Mouse (Mus musculus) myocyte (in vitro differentiated cells): ENCODE data around the gene Bod1.

ENCODE experiments used
- CEBPB ChIP-seq: IDR thresholded peaks from 2 replicates; pipeline ENCODE4 v1.6.1; 2011; ENCODE audit warnings: mild to moderate bottlenecking, moderate library complexity; ENCODE audit not compliant: poor library complexity, insufficient read depth, severe bottlenecking
- E2F4 ChIP-seq: IDR thresholded peaks from one replicate; pipeline ENCODE4 v1.6.1; 2011; ENCODE audit warnings: mild to moderate bottlenecking, control low read depth, moderate library complexity; ENCODE audit not compliant: insufficient read depth
- MAX ChIP-seq: IDR thresholded peaks from one replicate; pipeline ENCODE4 v1.6.1; 2011; ENCODE audit warnings: low read depth, mild to moderate bottlenecking, control low read depth
- MYOG ChIP-seq, 3 experiments: IDR thresholded peaks; one replicate each; pipeline ENCODE4 v1.6.1; 2011; ENCODE audit warnings: control low read depth in 2 of 3, low read depth in 2 of 3, mild to moderate bottlenecking in 2 of 3; ENCODE audit not compliant: insufficient read length in 2 of 3, control insufficient read depth in 1 of 3, insufficient read depth in 1 of 3
- POLR2A ChIP-seq: IDR thresholded peaks from one replicate; pipeline ENCODE4 v1.6.1; 2011; ENCODE audit warnings: low read depth, mild to moderate bottlenecking, control low read depth, moderate library complexity; ENCODE audit not compliant: insufficient read length
- REST ChIP-seq: IDR thresholded peaks from one replicate; pipeline ENCODE4 v1.6.1; 2011; ENCODE audit warnings: mild to moderate bottlenecking, control low read depth, moderate library complexity; ENCODE audit not compliant: insufficient read depth, insufficient read length
- TCF12 ChIP-seq: IDR thresholded peaks from one replicate; pipeline ENCODE4 v1.6.1; 2011; ENCODE audit warnings: mild to moderate bottlenecking, control low read depth; ENCODE audit not compliant: poor library complexity, insufficient read depth, severe bottlenecking
- TCF3 ChIP-seq: IDR thresholded peaks from one replicate; pipeline ENCODE4 v1.6.1; 2011; ENCODE audit warnings: low read depth, control low read depth; ENCODE audit not compliant: insufficient read length

DNA sequence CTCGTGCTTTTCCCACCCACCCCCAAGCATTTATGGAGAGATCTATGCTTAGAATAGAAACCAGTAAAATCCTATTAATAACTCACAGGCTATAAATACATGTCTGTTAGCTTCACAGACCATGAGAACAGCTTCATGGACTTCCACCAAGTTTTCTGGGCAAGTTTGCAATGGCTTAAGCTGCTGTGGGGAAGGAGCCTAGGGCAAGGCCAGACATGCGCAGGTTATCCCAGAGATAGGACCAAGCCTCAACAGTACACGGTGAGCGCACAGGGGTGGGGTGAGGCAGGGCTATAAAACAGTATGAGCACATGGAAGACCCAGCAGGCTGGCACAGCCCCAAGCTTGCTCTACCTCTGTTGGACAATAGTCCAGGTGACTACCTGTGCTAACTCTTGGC, 8.2 kb downstream of the Bod1 start:
- TF ChIP-seq TCF3: no peak
- TF ChIP-seq POLR2A: no peak
- TF ChIP-seq CEBPB: no peak
- TF ChIP-seq E2F4: no peak
- no peak for TF ChIP-seq MYOG (IDR thresholded peaks at IDR 0.05; ENCODE audit: control insufficient read depth in 1 of 3, insufficient read depth in 1 of 3, insufficient read length in 2 of 3, low read depth in 2 of 3)
- TF ChIP-seq REST: no peak
- TF ChIP-seq TCF12: no peak
- TF ChIP-seq MAX: no peak
